Mouse (Mus musculus): ENCODE measurements around the gene Aldh3b2. TPM values are rescaled to one million over a fixed set of nuclear protein-coding genes. Genes with fewer than 3 reads are reported as not detected.

Gene Aldh3b2
- polyA plus RNA-seq, 1 experiment: 1.3 TPM

- TF ChIP-seq POLR2A (IDR thresholded peaks at IDR 0.05; ENCODE audit: insufficient read depth, low read length) (no peak), EP300 (IDR thresholded peaks at IDR 0.05; ENCODE audit: insufficient read depth, low read depth, low read length) (no peak), CTCF (IDR thresholded peaks at IDR 0.05; ENCODE audit: low read depth, low read length) (peak; percentile 73)
- H3K27ac ChIP-seq (ENCODE audit: insufficient read depth, low read length): no peak overlapping the region
- no peak overlapping the region for H3K4me3 ChIP-seq (ENCODE audit: low read depth, low read length)
- no peaks in the 10 kb centered on the region for H3K27me3 ChIP-seq (ENCODE audit: control insufficient read depth, insufficient read depth, low read length, poor library complexity, severe bottlenecking)
- H3K9me3 ChIP-seq (replicated peaks; ENCODE audit: control insufficient read depth, insufficient read depth, low read length, poor library complexity, severe bottlenecking): no peaks in the 10 kb centered on the region
- H3K4me1 ChIP-seq (ENCODE audit: control insufficient read depth, insufficient read depth, low read length): no peaks in the 10 kb centered on the region
- no peak overlapping the region for H3K9ac ChIP-seq (ENCODE audit: low read depth, poor library complexity, severe bottlenecking)
- no peaks in the 10 kb centered on the region for H3K36me3 ChIP-seq (ENCODE audit: control insufficient read depth, insufficient read depth, low read length, poor library complexity, severe bottlenecking)
Observed at GRCm38 (mm10) chr19:4018743-4019583, 46.8 kb downstream of the Aldh3b2 start.

GRCm38 (mm10) chr19:4023185-4023584, 51.1 kb downstream of the Aldh3b2 start:
- Histone ChIP-seq H3K36me3 (ENCODE audit: control insufficient read depth, insufficient read depth, low read length, poor library complexity, severe bottlenecking) (no peaks in the 10 kb centered on the region), H3K27me3 (ENCODE audit: control insufficient read depth, insufficient read depth, low read length, poor library complexity, severe bottlenecking) (no peaks in the 10 kb centered on the region), H3K9me3 (replicated peaks; ENCODE audit: control insufficient read depth, insufficient read depth, low read length, poor library complexity, severe bottlenecking) (peaks cover 4% of the 10 kb centered on the region; the same call in 1 of the 2 replicates), H3K27ac (ENCODE audit: insufficient read depth, low read length) (no peak overlapping the region), H3K9ac (ENCODE audit: low read depth, poor library complexity, severe bottlenecking) (no peak overlapping the region), H3K4me3 (ENCODE audit: low read depth, low read length) (no peak overlapping the region), H3K4me1 (ENCODE audit: control insufficient read depth, insufficient read depth, low read length) (no peaks in the 10 kb centered on the region)
- no peak for TF ChIP-seq EP300 (IDR thresholded peaks at IDR 0.05; ENCODE audit: insufficient read depth, low read depth, low read length)
- TF ChIP-seq POLR2A (IDR thresholded peaks at IDR 0.05; ENCODE audit: insufficient read depth, low read length): no peak
- no peak for TF ChIP-seq CTCF (IDR thresholded peaks at IDR 0.05; ENCODE audit: low read depth, low read length)

GRCm38 (mm10) chr19:4027576-4027975, 55.4 kb downstream of the Aldh3b2 start:
- H3K27ac ChIP-seq (ENCODE audit: insufficient read depth, low read length): no peak overlapping the region
- TF ChIP-seq CTCF (IDR thresholded peaks at IDR 0.05; ENCODE audit: low read depth, low read length) (no peak), EP300 (IDR thresholded peaks at IDR 0.05; ENCODE audit: insufficient read depth, low read depth, low read length) (no peak), POLR2A (IDR thresholded peaks at IDR 0.05; ENCODE audit: insufficient read depth, low read length) (no peak)
- H3K4me1 ChIP-seq (ENCODE audit: control insufficient read depth, insufficient read depth, low read length): no peaks in the 10 kb centered on the region
- no peak overlapping the region for H3K4me3 ChIP-seq (ENCODE audit: low read depth, low read length)
- no peak overlapping the region for H3K9ac ChIP-seq (ENCODE audit: low read depth, poor library complexity, severe bottlenecking)
- no peaks in the 10 kb centered on the region for H3K27me3 ChIP-seq (ENCODE audit: control insufficient read depth, insufficient read depth, low read length, poor library complexity, severe bottlenecking)
- H3K9me3 ChIP-seq (replicated peaks; ENCODE audit: control insufficient read depth, insufficient read depth, low read length, poor library complexity, severe bottlenecking): peaks cover 4% of the 10 kb centered on the region; the same call in 1 of the 2 replicates
- H3K36me3 ChIP-seq (ENCODE audit: control insufficient read depth, insufficient read depth, low read length, poor library complexity, severe bottlenecking): no peaks in the 10 kb centered on the region

Other genes with a start within 250 kb of the Aldh3b2 start
- gene Kmt5b, start 204.9 kb upstream of the Aldh3b2 start, polyA plus RNA-seq (2011; ENCODE audit: insufficient read depth, insufficient read length, low read depth, missing spikeins): 34.6 and 39.4 TPM in 2 replicates
- gene Chka, start 120.6 kb upstream of the Aldh3b2 start, polyA plus RNA-seq (2011; ENCODE audit: insufficient read depth, insufficient read length, low read depth, missing spikeins): 142 and 148 TPM in 2 replicates
- 25.2 and 30.0 TPM in 2 replicates for gene Tcirg1, start 65.2 kb upstream of the Aldh3b2 start, polyA plus RNA-seq (2011; ENCODE audit: insufficient read depth, insufficient read length, low read depth, missing spikeins)
- gene Ndufs8, start 59.6 kb upstream of the Aldh3b2 start, polyA plus RNA-seq (2011; ENCODE audit: insufficient read depth, insufficient read length, low read depth, missing spikeins): 91.7 and 112 TPM in 2 replicates
- gene Aldh3b1, start 42.5 kb upstream of the Aldh3b2 start, polyA plus RNA-seq (2011; ENCODE audit: insufficient read depth, insufficient read length, low read depth, missing spikeins): 0.66 and 0.96 TPM in 2 replicates
- 12.1 and 13.5 TPM in 2 replicates for gene Unc93b1, start 37.1 kb upstream of the Aldh3b2 start, polyA plus RNA-seq (2011; ENCODE audit: insufficient read depth, insufficient read length, low read depth, missing spikeins)
- not detected in 2 replicates for gene Aldh3b3, start 13.7 kb upstream of the Aldh3b2 start, polyA plus RNA-seq (2011; ENCODE audit: insufficient read depth, insufficient read length, low read depth, missing spikeins)
- 4.8 and 7.8 TPM in 2 replicates for gene Acy3, start 14.2 kb downstream of the Aldh3b2 start, polyA plus RNA-seq (2011; ENCODE audit: insufficient read depth, insufficient read length, low read depth, missing spikeins)
- gene Tbx10, start 20.4 kb downstream of the Aldh3b2 start, polyA plus RNA-seq (2011; ENCODE audit: insufficient read depth, insufficient read length, low read depth, missing spikeins): not detected in 2 replicates
- 17.3 and 20.8 TPM in 2 replicates for gene Nudt8, start 28.3 kb downstream of the Aldh3b2 start, polyA plus RNA-seq (2011; ENCODE audit: insufficient read depth, insufficient read length, low read depth, missing spikeins)
- 2.4 and 3.0 TPM in 2 replicates for gene Gm49405, start 28.3 kb downstream of the Aldh3b2 start, polyA plus RNA-seq (2011; ENCODE audit: insufficient read depth, insufficient read length, low read depth, missing spikeins)
- gene Doc2g, start 31.0 kb downstream of the Aldh3b2 start, polyA plus RNA-seq (2011; ENCODE audit: insufficient read depth, insufficient read length, low read depth, missing spikeins): 2.9 and 3.6 TPM in 2 replicates
- gene Ndufv1, start 40.5 kb downstream of the Aldh3b2 start, polyA plus RNA-seq (2011; ENCODE audit: insufficient read depth, insufficient read length, low read depth, missing spikeins): 77.9 and 89.6 TPM in 2 replicates
- gene Gstp1, start 65.7 kb downstream of the Aldh3b2 start, polyA plus RNA-seq (2011; ENCODE audit: insufficient read depth, insufficient read length, low read depth, missing spikeins): 119 and 155 TPM in 2 replicates
- gene Gstp2, start 73.7 kb downstream of the Aldh3b2 start, polyA plus RNA-seq (2011; ENCODE audit: insufficient read depth, insufficient read length, low read depth, missing spikeins): 29.3 and 32.1 TPM in 2 replicates
- 0.91 and 2.3 TPM in 2 replicates for gene Gstp3, start 87.2 kb downstream of the Aldh3b2 start, polyA plus RNA-seq (2011; ENCODE audit: insufficient read depth, insufficient read length, low read depth, missing spikeins)
- not detected in 2 replicates for gene Cabp2, start 109.2 kb downstream of the Aldh3b2 start, polyA plus RNA-seq (2011; ENCODE audit: insufficient read depth, insufficient read length, low read depth, missing spikeins)
- gene Cdk2ap2, start 124.9 kb downstream of the Aldh3b2 start, polyA plus RNA-seq (2011; ENCODE audit: insufficient read depth, insufficient read length, low read depth, missing spikeins): 26.9 and 32.5 TPM in 2 replicates
- 9.8 and 11.2 TPM in 2 replicates for gene Pitpnm1, start 127.7 kb downstream of the Aldh3b2 start, polyA plus RNA-seq (2011; ENCODE audit: insufficient read depth, insufficient read length, low read depth, missing spikeins)
- gene Aip, start 153.5 kb downstream of the Aldh3b2 start, polyA plus RNA-seq (2011; ENCODE audit: insufficient read depth, insufficient read length, low read depth, missing spikeins): 43.8 and 51.3 TPM in 2 replicates
- not detected in 2 replicates for gene Gpr152, start 167.5 kb downstream of the Aldh3b2 start, polyA plus RNA-seq (2011; ENCODE audit: insufficient read depth, insufficient read length, low read depth, missing spikeins)
- not detected in 2 replicates for gene Cabp4, start 171.7 kb downstream of the Aldh3b2 start, polyA plus RNA-seq (2011; ENCODE audit: insufficient read depth, insufficient read length, low read depth, missing spikeins)
- 82.4 and 88.1 TPM in 2 replicates for gene Coro1b, start 176.3 kb downstream of the Aldh3b2 start, polyA plus RNA-seq (2011; ENCODE audit: insufficient read depth, insufficient read length, low read depth, missing spikeins)
- not detected in 2 replicates for gene Ptprcap, start 181.3 kb downstream of the Aldh3b2 start, polyA plus RNA-seq (2011; ENCODE audit: insufficient read depth, insufficient read length, low read depth, missing spikeins)
- 17.1 and 27.3 TPM in 2 replicates for gene Rps6kb2, start 191.0 kb downstream of the Aldh3b2 start, polyA plus RNA-seq (2011; ENCODE audit: insufficient read depth, insufficient read length, low read depth, missing spikeins)
- gene Carns1, start 203.2 kb downstream of the Aldh3b2 start, polyA plus RNA-seq (2011; ENCODE audit: insufficient read depth, insufficient read length, low read depth, missing spikeins): 1.7 and 2.1 TPM in 2 replicates
- gene Tbc1d10c, start 219.0 kb downstream of the Aldh3b2 start, polyA plus RNA-seq (2011; ENCODE audit: insufficient read depth, insufficient read length, low read depth, missing spikeins): 1.2 TPM in 2 replicates
- gene Ppp1ca, start 219.7 kb downstream of the Aldh3b2 start, polyA plus RNA-seq (2011; ENCODE audit: insufficient read depth, insufficient read length, low read depth, missing spikeins): 295 and 298 TPM in 2 replicates
- 42.3 and 48.2 TPM in 2 replicates for gene Rad9a, start 229.3 kb downstream of the Aldh3b2 start, polyA plus RNA-seq (2011; ENCODE audit: insufficient read depth, insufficient read length, low read depth, missing spikeins)
- gene Clcf1, start 241.9 kb downstream of the Aldh3b2 start, polyA plus RNA-seq (2011; ENCODE audit: insufficient read depth, insufficient read length, low read depth, missing spikeins): 1.5 and 1.8 TPM in 2 replicates
- gene AC109138.7, start 242.0 kb downstream of the Aldh3b2 start, polyA plus RNA-seq (2011; ENCODE audit: insufficient read depth, insufficient read length, low read depth, missing spikeins): not detected in 2 replicates